Mouse (Mus musculus): ENCODE data around the gene Hsd11b2. TPM values are rescaled to one million over a fixed set of nuclear protein-coding genes. Genes with fewer than 3 reads are reported as not detected.
A peak's percentile ranks its signal among the peaks of the same experiment; 100 is the strongest.

Gene Hsd11b2
- polyA plus RNA-seq, 1 experiment from 2014 or later: 4.1 TPM

GRCm38 (mm10) chr8:105493495-105493894 lies 25.1 kb upstream of the Hsd11b2 start:
- no peak for TF ChIP-seq CTCF (IDR thresholded peaks at IDR 0.05; ENCODE audit: low read depth)
- WGBS: 56% methylated on average over 3 of the region's 3 CpGs
- no peak overlapping the region for H3K4me2 ChIP-seq (replicated peaks; ENCODE audit: low read depth)
- no peaks in the 10 kb centered on the region for H3K36me3 ChIP-seq (ENCODE audit: control insufficient read depth, insufficient read depth)
- no peak overlapping the region for H3K4me3 ChIP-seq (ENCODE audit: low read depth, low read length)
- no peak for ATAC-seq
- no peaks in the 10 kb centered on the region; the same call in 1 of the 2 replicates for H3K4me1 ChIP-seq (replicated peaks; ENCODE audit: control insufficient read depth, insufficient read depth, low read length)
- H3K27ac ChIP-seq (ENCODE audit: low read depth, low read length): no peak overlapping the region
- no peaks in the 10 kb centered on the region for H3K9me3 ChIP-seq (ENCODE audit: control insufficient read depth)
- H3K9ac ChIP-seq (ENCODE audit: low read depth, low read length): no peak overlapping the region
- H3K27me3 ChIP-seq (replicated peaks; ENCODE audit: control insufficient read depth, insufficient read depth, low read length): no peaks in the 10 kb centered on the region

GRCm38 (mm10) chr8:105494566-105494965 lies 24.0 kb upstream of the Hsd11b2 start:
- H3K9me3 ChIP-seq (ENCODE audit: control insufficient read depth): no peaks in the 10 kb centered on the region
- H3K9ac ChIP-seq (ENCODE audit: low read depth, low read length): no peak overlapping the region
- no peak for TF ChIP-seq CTCF (IDR thresholded peaks at IDR 0.05; ENCODE audit: low read depth)
- no peaks in the 10 kb centered on the region for H3K36me3 ChIP-seq (ENCODE audit: control insufficient read depth, insufficient read depth)
- H3K4me2 ChIP-seq (replicated peaks; ENCODE audit: low read depth): no peak overlapping the region
- no peak overlapping the region for H3K4me3 ChIP-seq (ENCODE audit: low read depth, low read length)
- no peak for ATAC-seq
- no peak overlapping the region for H3K27ac ChIP-seq (ENCODE audit: low read depth, low read length)
- H3K4me1 ChIP-seq (replicated peaks; ENCODE audit: control insufficient read depth, insufficient read depth, low read length): no peaks in the 10 kb centered on the region; the same call in 1 of the 2 replicates
- WGBS: 70% methylated on average over 3 of the region's 3 CpGs
- H3K27me3 ChIP-seq (replicated peaks; ENCODE audit: control insufficient read depth, insufficient read depth, low read length): no peaks in the 10 kb centered on the region

- Histone ChIP-seq H3K9ac (ENCODE audit: low read depth, low read length) (no peak overlapping the region), H3K27me3 (replicated peaks; ENCODE audit: control insufficient read depth, insufficient read depth, low read length) (no peaks in the 10 kb centered on the region), H3K27ac (ENCODE audit: low read depth, low read length) (peak overlapping the region; percentile 4; the same call in 1 of the 2 replicates), H3K9me3 (ENCODE audit: control insufficient read depth) (no peaks in the 10 kb centered on the region), H3K4me3 (ENCODE audit: low read depth, low read length) (peak overlapping the region; percentile 79), H3K4me2 (replicated peaks; ENCODE audit: low read depth) (peak overlapping the region; percentile 89), H3K4me1 (replicated peaks; ENCODE audit: control insufficient read depth, insufficient read depth, low read length) (no peaks in the 10 kb centered on the region; the same call in 1 of the 2 replicates), H3K36me3 (ENCODE audit: control insufficient read depth, insufficient read depth) (no peaks in the 10 kb centered on the region)
- WGBS: 55% methylated on average over 17 of the region's 17 CpGs
- no peak for ATAC-seq
- TF ChIP-seq CTCF (IDR thresholded peaks at IDR 0.05; ENCODE audit: low read depth): no peak
Observed at GRCm38 (mm10) chr8:105495350-105496302, 22.9 kb upstream of the Hsd11b2 start.

GRCm38 (mm10) chr8:105496439-105497180 lies 21.9 kb upstream of the Hsd11b2 start, which contains the start of gene Zdhhc1:
Gene Zdhhc1, minus strand, starts transcription at chr8:105496902.
- peak within 1 kb of the TSS; percentile 87 for H3K9ac ChIP-seq (ENCODE audit: low read depth, low read length)
- H3K4me2 ChIP-seq (replicated peaks; ENCODE audit: low read depth): peak within 1 kb of the TSS; percentile 89
- 1% methylated on average over 68 of the region's 68 CpGs for WGBS
- H3K27me3 ChIP-seq (replicated peaks; ENCODE audit: control insufficient read depth, insufficient read depth, low read length): no peaks in the 10 kb centered on the region
- H3K27ac ChIP-seq (ENCODE audit: low read depth, low read length): peak within 1 kb of the TSS; percentile 66
- H3K36me3 ChIP-seq (ENCODE audit: control insufficient read depth, insufficient read depth): no peaks in the 10 kb centered on the region
- TF ChIP-seq CTCF (IDR thresholded peaks at IDR 0.05; ENCODE audit: low read depth): peak; percentile 80
- peak; percentile 85 for ATAC-seq
- peak within 1 kb of the TSS; percentile 79 for H3K4me3 ChIP-seq (ENCODE audit: low read depth, low read length)
- no peaks in the 10 kb centered on the region; the same call in 1 of the 2 replicates for H3K4me1 ChIP-seq (replicated peaks; ENCODE audit: control insufficient read depth, insufficient read depth, low read length)
- no peaks in the 10 kb centered on the region for H3K9me3 ChIP-seq (ENCODE audit: control insufficient read depth)

- no peak for ATAC-seq
- no peak for TF ChIP-seq CTCF (IDR thresholded peaks at IDR 0.05; ENCODE audit: low read depth)
Observed at GRCm38 (mm10) chr8:105499787-105500186, 18.8 kb upstream of the Hsd11b2 start.

GRCm38 (mm10) chr8:105504617-105505016 lies 13.9 kb upstream of the Hsd11b2 start:
- TF ChIP-seq CTCF (IDR thresholded peaks at IDR 0.05; ENCODE audit: low read depth): no peak
- ATAC-seq: no peak
- Histone ChIP-seq H3K9me3 (ENCODE audit: control insufficient read depth) (no peaks in the 10 kb centered on the region), H3K9ac (ENCODE audit: low read depth, low read length) (no peak overlapping the region), H3K27ac (ENCODE audit: low read depth, low read length) (no peak overlapping the region), H3K27me3 (replicated peaks; ENCODE audit: control insufficient read depth, insufficient read depth, low read length) (no peaks in the 10 kb centered on the region), H3K4me2 (replicated peaks; ENCODE audit: low read depth) (no peak overlapping the region), H3K4me3 (ENCODE audit: low read depth, low read length) (no peak overlapping the region), H3K4me1 (replicated peaks; ENCODE audit: control insufficient read depth, insufficient read depth, low read length) (no peaks in the 10 kb centered on the region), H3K36me3 (ENCODE audit: control insufficient read depth, insufficient read depth) (no peaks in the 10 kb centered on the region)
- 91% methylated on average over 3 of the region's 3 CpGs for WGBS

More at GRCm38 (mm10) chr8:105499787-105500186, 18.8 kb upstream of the Hsd11b2 start:
- Histone ChIP-seq H3K4me3 (ENCODE audit: low read depth, low read length) (no peak overlapping the region), H3K36me3 (ENCODE audit: control insufficient read depth, insufficient read depth) (no peaks in the 10 kb centered on the region), H3K9ac (ENCODE audit: low read depth, low read length) (no peak overlapping the region), H3K4me1 (replicated peaks; ENCODE audit: control insufficient read depth, insufficient read depth, low read length) (no peaks in the 10 kb centered on the region; the same call in 1 of the 2 replicates), H3K27me3 (replicated peaks; ENCODE audit: control insufficient read depth, insufficient read depth, low read length) (no peaks in the 10 kb centered on the region), H3K27ac (ENCODE audit: low read depth, low read length) (no peak overlapping the region), H3K9me3 (ENCODE audit: control insufficient read depth) (no peaks in the 10 kb centered on the region), H3K4me2 (replicated peaks; ENCODE audit: low read depth) (no peak overlapping the region; the same call in 1 of the 2 replicates)
- 57% methylated on average over 12 of the region's 12 CpGs for WGBS
